Mouse (Mus musculus) spleen, adult 18-20 months (tissue): ENCODE results near the gene Lrrc17.
"Not testable (repeated sequence)": the region's sequence is repeated elsewhere in the genome, so short reads cannot be mapped to it uniquely, and the experiment has no call there.

ENCODE experiments used
- DNase-seq, 2 experiments: peaks; one replicate each; pipeline ENCODE4 v3.0.0; 2022; ENCODE audit warnings: mixed read lengths in 2 of 2

The Lrrc17 gene

GRCm38 (mm10) chr5:21544821-21545220 lies 1.5 kb downstream of the Lrrc17 start:
- no peak for DNase-seq

DNA sequence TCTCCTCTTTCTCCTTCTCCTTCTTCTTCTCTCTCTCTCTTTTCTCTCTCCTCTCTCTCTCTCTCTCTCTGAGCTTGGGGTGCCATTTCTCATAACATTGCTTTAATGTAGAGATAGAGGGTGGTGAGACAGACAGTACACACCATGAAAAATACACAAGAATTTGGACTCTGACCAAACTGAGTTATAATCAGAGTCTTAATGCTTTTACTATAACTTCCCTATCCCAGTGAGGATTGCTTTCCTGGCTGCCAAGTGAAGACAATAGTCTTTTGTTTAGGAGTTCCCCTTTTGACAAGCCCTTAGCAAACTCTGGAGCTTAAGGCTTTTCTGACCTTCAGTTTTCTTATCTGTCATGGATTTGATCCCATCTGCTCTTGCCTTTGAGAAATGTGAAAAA lies 1.9 kb downstream of the Lrrc17 start:
- DNase-seq: no peak

GRCm38 (mm10) chr5:21545786-21546185 lies 2.4 kb downstream of the Lrrc17 start:
- no peak for DNase-seq

GRCm38 (mm10) chr5:21547005-21547404 lies 3.6 kb downstream of the Lrrc17 start:
- DNase-seq: no peak

DNA sequence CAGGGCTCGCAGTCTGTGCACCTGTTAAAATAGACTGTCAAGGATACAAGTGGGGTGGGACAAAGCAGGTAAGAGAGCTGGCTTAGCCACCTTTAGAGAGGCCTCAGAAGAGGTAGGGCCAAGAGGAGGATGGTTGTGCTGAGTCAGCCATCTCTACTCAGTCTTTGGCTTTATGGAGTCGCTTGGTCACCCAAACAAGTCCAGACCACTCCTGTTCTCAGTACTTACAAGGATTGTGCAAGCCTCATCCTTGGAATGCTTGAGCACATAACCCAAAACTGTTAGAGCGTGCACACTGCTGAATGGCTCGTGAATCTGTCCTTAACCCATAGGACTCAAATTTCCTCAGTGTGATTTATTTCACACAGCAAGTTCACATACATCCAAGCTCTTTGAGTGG lies 10.3 kb downstream of the Lrrc17 start:
- no peak for DNase-seq

DNA sequence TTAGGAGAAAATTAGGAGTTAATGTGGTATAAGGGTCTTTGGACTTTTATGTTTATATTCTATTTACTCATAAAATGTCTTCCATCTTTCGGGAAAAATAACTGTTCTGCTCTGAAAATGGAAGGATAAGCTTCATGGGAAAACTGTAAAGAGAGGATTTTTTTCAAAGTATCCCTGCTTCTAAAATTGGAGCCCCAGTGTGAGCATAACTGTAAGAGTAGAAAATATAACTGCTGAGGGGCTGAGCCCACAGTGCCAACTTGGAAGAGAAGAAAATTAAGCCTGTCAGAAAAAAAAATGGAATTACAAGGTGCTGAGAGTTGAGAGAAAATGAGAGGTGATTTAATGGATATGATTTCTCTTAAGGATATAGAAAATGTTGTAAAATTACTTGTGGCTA lies 11.4 kb downstream of the Lrrc17 start:
- DNase-seq: no peak

DNA sequence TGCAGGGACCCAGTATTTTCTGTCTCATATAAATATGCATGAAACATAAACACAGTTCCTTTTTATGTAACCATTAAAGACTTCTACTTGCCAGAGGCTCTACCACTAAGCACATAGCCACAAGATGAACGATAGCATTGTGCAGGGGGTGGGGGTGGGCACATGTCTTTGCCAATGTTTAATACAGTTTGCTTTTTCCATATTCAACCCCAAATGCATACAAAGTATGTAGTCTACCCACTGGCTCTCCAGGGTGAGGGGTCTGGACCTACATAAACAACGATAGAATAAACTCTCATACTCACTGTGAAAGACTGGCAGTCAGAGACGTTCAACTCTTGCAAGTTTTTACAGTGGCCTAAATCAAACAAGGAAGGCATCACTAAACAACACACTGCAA lies 13.1 kb downstream of the Lrrc17 start:
- no peak for DNase-seq

DNA sequence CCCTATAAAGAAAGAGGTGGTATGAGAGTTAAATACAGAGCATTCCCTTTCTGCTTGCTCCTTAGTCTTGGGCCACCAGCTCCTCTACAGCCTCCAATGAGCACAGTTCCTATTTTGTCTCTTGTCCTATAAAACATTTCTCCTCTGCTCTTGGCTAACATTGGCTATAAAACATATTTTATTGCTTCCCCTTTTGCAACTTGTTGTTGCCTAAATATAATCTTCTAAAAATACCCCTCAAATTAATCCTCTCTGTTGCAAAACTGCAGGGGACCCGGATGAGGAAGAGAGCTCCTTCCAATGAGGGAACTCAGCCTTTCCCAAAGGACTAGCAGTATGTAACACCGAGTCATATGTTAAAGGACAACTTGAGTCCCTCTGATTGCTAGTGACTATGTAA lies 20.6 kb downstream of the Lrrc17 start:
- DNase-seq: no peak

GRCm38 (mm10) chr5:21565392-21566065 lies 22.2 kb downstream of the Lrrc17 start:
- no peak for DNase-seq

- DNase-seq: no peak
Observed at GRCm38 (mm10) chr5:21567784-21568183, 24.4 kb downstream of the Lrrc17 start.

DNA sequence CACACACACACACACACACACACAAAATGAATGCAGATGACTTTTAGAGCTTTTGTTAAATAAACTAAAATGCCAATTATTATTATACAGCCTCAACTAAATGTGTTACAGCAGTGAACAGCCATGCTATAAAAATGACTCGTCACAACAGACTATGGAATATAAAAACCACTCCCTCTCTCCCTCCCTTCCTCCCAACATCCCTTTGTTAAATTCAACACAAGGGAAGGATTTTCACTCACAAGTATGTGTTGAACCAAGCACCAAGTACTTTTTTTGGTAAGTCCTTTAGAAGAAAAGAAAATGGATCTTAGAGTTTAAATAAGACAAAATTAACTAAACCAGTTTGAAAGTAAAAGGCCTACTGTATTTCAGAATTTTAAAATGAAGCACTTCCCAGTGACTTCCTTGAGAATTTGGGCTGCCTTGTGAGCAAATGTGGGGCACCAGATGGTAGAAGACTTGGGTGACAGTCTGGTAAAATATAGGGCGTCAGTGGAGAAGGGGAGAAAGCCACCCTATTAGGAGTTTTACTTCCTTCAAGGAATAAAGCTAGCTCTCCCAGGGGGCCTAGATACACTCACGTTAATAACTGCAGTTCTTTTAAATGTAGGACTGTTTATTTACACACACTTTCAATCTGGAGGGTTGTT lies 29.5 kb downstream of the Lrrc17 start:
- no peak for DNase-seq

- DNase-seq: no peak
Observed at GRCm38 (mm10) chr5:21574386-21575209, 31.2 kb downstream of the Lrrc17 start.

DNA sequence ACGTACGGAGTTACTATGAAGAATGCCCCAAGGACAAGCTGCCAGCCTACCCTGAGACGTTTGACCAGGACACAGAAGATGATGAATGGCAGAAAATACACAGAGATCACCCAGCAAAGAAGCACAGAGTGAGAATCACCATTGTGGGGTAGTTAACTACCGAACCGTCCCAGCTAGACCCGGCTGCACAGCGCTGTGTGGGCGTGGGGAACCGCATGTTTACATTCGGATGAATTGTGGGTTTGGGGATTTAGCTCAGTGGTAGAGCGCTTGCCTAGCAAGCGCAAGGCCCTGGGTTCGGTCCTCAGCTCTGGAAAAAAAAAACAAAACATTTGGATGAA lies 31.8 kb downstream of the Lrrc17 start:
- no peak for DNase-seq

DNA sequence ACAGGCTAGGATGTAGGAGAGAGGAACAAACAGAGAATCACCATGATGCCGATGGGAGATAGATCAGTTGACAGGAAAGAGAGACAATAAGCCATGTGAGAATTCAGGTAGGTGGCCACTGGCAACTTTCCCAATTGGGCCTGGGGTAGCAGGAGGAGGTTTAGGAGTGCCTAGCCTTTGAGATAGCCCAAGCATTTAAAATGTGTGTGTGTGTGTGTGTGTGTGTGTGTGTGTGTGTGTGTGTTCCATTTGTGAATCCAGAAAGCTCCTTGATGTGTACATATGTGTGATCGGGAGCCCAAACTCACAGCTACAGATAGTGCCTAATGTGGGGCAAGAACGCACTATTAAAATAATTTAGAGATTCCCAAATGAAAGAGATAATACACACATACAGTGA lies 34.8 kb downstream of the Lrrc17 start:
- DNase-seq: no peak

DNA sequence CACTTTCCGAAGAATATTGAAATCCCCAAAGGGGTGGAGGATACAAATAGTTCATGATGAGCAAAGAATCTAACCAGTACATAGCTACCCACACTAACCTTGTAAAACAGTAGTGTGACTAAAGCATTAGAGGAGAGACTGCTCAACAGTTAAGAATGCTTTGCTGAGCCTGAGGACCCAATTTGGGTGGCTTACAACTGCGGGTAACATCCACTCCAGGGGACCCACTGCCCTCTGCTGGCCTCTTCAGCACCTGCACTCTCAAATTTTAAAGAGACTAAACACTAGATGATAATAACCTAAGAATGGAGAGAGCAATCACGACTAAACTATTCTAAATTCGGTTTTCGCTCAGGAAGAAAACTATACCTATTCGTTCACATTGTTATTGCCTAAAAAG lies 43.4 kb downstream of the Lrrc17 start:
- peak in 1 of 2 experiments; percentile 60 for DNase-seq

DNA sequence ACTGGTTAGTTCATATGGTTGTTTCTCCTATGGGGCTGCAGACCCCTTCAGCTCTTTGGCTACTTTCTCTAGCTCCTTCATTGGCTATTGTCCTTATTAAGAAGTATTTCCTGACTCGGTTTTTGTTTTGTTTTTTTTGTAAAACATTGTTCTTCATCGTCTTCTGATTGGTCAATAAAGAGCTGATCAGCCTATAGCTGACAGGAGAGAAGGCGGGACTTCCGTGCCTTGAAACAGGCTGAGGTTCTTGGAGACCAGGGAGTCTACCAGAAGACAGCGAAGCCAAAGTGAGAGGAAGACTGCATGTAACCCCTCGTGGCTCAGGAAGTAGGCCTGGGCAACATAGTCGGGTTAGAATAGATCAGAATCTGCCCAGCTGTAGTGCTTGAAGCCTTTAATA lies 44.3 kb downstream of the Lrrc17 start:
- DNase-seq: no peak

DNA sequence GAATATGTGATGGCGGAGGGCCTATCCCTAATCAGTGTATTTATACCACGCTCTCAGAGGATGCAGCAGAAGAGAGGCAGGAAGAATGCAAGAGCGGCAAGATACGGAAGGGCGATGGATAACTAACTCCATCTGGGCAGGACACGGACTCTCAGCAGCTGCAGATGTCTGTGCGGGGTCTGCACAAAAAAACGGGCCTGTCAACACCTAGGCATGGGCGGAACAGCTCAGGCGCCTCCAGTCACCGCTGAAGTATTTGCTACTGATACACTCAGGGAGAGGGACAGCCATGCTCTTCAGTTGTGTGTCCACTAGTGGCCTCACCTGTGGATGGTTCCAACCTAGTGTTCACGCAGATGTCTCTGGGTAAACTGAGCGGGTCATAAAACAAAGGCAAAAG lies 44.9 kb downstream of the Lrrc17 start:
- DNase-seq: no peak

- DNase-seq: no peak
Observed at GRCm38 (mm10) chr5:21592106-21592505, 48.7 kb downstream of the Lrrc17 start.

DNA sequence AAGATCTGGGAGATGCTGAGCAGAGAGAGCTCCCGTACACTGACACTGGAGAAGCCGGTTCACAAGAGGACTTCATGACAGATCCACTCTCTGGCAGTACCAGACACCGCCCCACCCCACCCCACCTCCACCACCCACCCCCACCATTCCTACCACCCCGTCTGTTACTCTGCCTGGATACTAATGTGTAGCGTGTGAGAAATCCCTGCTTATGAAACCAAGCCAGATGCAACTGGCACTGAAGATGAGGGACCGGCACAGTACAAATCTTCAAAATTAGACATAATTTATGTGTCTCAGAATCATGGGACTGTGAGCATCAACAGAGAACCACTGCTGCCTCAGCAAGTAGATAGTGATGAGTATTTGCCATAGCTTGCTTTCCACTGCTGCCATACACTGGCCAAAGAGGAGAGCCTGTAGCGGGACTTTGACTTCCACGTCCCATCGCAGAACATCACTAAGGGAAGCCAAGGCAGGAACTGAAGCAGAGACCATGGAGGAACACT lies 49.9 kb downstream of the Lrrc17 start:
- DNase-seq: no peak

DNA sequence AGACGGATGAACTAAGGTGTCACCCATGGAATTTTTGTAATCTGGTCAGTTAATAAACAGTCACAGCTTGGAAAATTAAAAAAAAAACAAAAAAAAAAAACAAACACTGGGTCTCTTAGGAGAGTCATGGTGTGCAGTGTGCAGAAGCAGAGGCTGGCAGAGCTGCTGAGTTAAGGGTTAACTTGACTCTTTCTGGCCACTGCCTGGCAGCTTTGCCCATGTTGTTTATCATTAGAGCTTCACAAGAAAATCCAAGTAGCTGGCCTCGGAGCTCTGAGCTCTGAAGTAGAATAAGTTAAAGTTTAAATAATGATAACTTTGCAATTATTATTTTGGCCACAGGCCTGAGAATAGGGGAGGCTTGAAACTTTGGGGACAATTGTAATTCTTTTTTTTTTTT lies 56.2 kb downstream of the Lrrc17 start:
- not testable (repeated sequence) for DNase-seq

- no peak for DNase-seq
Observed at GRCm38 (mm10) chr5:21599961-21600360, 56.6 kb downstream of the Lrrc17 start.

DNA sequence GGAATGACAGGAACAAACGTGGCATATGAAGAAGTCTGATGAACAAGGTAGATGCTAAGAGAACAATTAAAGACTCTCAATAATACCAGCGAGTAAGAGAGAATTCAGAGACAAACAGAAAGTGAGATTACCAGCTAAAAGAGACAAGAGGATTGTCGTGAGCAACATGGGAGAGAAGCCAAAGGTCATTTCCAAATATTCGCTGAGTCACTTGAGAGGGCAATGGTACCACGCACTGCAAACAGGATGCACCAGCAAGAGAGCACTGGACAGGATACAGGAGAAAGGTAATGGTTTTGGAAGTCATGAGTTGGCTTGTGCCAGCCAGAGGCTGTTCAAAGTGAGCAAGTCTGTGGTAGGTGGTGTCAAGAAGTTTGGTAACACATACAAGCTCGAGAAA lies 62.6 kb downstream of the Lrrc17 start:
- no peak for DNase-seq

DNA sequence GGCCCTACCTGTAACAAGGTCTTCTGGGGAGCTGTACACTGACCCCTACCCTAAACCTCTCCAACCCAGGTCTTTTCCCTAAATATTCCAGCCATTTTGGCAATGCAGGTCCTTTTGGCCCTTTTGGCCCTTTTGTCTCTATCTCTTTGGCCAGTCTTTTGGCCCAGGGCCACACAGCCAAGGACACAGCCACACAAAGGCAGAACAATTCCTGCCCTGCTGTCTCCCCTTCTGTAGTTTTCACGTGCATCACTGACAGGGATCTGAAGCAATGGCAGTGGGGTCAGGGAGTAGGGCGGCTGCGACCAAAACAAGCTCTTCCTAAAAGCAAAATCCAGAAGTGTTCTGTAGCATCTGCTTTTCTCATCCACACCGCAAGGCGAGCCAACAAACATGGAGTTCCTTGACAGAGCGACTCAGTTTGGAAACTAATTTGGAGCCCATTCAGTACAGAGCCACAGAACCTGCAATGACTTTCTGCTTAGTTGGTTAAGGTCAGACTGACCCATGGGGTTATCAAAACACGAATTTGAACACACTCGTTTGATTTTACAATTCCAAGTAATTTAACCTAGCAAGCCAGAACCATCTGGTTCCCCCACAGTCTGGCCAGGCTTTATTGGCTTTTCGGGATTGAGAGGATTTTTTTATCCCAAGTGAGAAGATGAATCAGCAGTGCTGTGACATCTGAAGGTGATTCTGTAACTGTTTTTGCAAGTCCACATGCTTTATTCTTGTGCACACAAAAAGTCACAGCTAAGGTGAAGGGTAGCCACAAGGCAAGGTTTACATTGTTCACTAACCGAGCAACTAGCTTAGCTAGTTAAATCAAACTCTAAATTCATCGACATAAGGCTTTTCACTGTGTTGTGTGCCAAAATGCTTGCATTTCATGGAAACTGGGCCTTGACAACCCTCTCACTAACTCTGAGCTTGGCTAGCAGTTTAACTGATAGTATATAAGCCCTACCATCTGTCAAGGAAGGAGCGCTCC lies 65.2 kb downstream of the Lrrc17 start:
- DNase-seq: no peak
